Mouse (Mus musculus): Measurements from ENCODE around the gene Slc4a4. TPM values are rescaled to one million over a fixed set of nuclear protein-coding genes. Genes with fewer than 3 reads are reported as not detected.
"Not testable (repeated sequence)": the region's sequence is repeated elsewhere in the genome, so short reads cannot be mapped to it uniquely, and the experiment has no call there.

Slc4a4 gene
- polyA plus RNA-seq, 1 experiment from 2014 or later = 2.2 TPM

DNA sequence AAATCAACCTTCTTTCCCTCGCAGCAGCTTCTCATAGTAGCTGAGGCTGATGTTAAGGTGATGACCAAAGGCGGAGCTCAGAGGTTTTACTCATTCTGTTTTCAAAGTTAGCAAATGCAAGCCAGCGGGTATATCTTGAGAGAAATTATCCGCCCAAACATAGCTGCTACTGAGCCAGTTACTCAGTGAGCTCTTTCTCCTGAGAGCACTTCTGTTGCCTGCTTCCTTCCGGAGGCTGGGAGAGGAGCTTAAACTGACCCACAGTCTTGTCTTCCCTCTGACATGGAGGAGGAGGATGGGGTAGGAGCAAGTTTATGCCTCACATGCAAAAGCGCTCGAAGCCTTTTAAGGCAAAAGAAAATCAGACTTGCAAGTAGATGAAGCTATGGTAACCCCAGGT lies 201.3 kb downstream of the Slc4a4 start:
- H3K27me3 ChIP-seq (ENCODE audit: low read depth, poor library complexity, severe bottlenecking) = no peaks in the 10 kb centered on the region
- H3K4me1 ChIP-seq = no peaks in the 10 kb centered on the region
- WGBS = 89% methylated on average over 7 of the region's 7 CpGs
- no peaks in the 10 kb centered on the region for H3K36me3 ChIP-seq
- no peak for DNase-seq (ENCODE audit: low spot score)
- no peaks in the 10 kb centered on the region for H3K9me3 ChIP-seq (replicated peaks)
- no peak overlapping the region for H3K27ac ChIP-seq
- H3K4me3 ChIP-seq = no peak overlapping the region

GRCm38 (mm10) chr5:89088462-89088861 lies 201.8 kb downstream of the Slc4a4 start:
- no peak for DNase-seq (ENCODE audit: low spot score)
- H3K9me3 ChIP-seq (replicated peaks) = no peaks in the 10 kb centered on the region
- no peaks in the 10 kb centered on the region for H3K4me1 ChIP-seq
- no peaks in the 10 kb centered on the region for H3K27me3 ChIP-seq (ENCODE audit: low read depth, poor library complexity, severe bottlenecking)
- H3K27ac ChIP-seq = no peak overlapping the region
- WGBS = 89% methylated on average over 11 of the region's 11 CpGs
- H3K36me3 ChIP-seq = no peaks in the 10 kb centered on the region
- no peak overlapping the region for H3K4me3 ChIP-seq

GRCm38 (mm10) chr5:89090131-89090530 lies 203.5 kb downstream of the Slc4a4 start:
- no peak for DNase-seq (ENCODE audit: low spot score)
- H3K36me3 ChIP-seq = no peaks in the 10 kb centered on the region
- no peaks in the 10 kb centered on the region for H3K4me1 ChIP-seq
- H3K27ac ChIP-seq = no peak overlapping the region
- no peak overlapping the region for H3K4me3 ChIP-seq
- no peaks in the 10 kb centered on the region for H3K9me3 ChIP-seq (replicated peaks)
- no peaks in the 10 kb centered on the region for H3K27me3 ChIP-seq (ENCODE audit: low read depth, poor library complexity, severe bottlenecking)
- 91% methylated on average over 3 of the region's 3 CpGs for WGBS

DNA sequence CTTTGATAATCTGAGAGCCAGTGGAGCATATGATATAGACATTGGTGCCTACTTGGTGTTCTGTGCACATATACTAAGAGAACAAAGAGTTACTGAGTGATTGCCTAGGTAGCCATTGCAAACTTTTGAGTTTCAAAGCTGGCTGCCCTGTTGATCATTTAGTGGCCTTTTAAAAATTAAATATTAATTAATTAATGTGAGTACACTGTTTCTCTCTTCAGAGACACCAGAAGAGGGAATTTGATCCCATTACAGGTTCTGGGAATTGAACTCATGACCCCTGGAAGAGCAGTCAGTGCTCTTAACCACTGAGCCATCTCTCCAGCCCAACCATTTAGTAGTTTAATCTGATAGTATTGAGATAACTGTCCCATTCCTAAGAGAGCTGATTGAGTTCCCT lies 209.8 kb downstream of the Slc4a4 start:
- no peaks in the 10 kb centered on the region for H3K4me1 ChIP-seq
- H3K27ac ChIP-seq = no peak overlapping the region
- H3K36me3 ChIP-seq = no peaks in the 10 kb centered on the region
- no peaks in the 10 kb centered on the region for H3K27me3 ChIP-seq (ENCODE audit: low read depth, poor library complexity, severe bottlenecking)
- H3K4me3 ChIP-seq = no peak overlapping the region
- no peak for DNase-seq (ENCODE audit: low spot score)
- no peaks in the 10 kb centered on the region for H3K9me3 ChIP-seq (replicated peaks)

DNA sequence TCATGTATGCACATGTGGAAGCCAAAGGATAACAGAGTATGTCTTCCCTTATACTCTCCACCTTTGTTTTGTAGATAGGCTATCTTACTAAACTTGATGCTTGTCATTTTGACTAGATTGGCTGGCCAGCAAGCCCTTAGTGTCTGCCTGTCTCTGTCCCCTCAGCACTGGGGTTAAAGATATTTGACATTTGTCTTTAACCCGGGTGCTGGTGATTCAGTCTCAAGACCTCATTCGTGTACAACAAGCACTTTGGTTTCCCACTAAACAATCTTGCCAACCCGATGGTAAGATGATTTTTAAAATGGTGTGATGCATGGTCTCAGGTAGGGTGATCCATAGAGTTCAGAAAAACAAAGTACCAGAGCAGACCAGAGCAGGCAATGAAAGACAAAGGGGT lies 210.7 kb downstream of the Slc4a4 start:
- Histone ChIP-seq H3K36me3 (no peaks in the 10 kb centered on the region), H3K4me1 (no peaks in the 10 kb centered on the region), H3K27ac (no peak overlapping the region), H3K4me3 (no peak overlapping the region), H3K9me3 (replicated peaks) (no peaks in the 10 kb centered on the region), H3K27me3 (ENCODE audit: low read depth, poor library complexity, severe bottlenecking) (no peaks in the 10 kb centered on the region)
- no peak for DNase-seq (ENCODE audit: low spot score)
- 91% methylated on average over 3 of the region's 3 CpGs for WGBS

DNA sequence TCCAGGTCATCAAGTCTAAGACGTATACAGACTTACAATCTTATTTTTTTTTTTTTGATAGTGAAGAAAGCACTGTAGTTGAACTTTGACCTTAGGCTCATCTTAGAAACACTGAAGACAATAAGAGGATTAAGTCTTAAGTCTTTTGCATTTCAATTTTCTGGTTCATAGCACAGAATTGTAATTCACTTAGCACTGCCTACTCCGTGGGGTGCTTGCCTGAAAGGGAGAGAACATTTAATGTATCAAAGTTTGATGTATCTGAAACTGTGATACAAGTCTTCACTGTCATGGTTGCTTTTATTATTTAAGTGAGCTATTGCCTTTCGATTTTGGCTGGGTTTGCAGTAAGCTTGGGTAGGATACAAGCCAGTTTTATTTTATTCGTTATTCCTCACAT lies 211.5 kb downstream of the Slc4a4 start:
- H3K4me3 ChIP-seq = no peak overlapping the region
- WGBS = 84% methylated on average over 4 of the region's 4 CpGs
- H3K36me3 ChIP-seq = no peaks in the 10 kb centered on the region
- no peaks in the 10 kb centered on the region for H3K4me1 ChIP-seq
- no peaks in the 10 kb centered on the region for H3K9me3 ChIP-seq (replicated peaks)
- DNase-seq (ENCODE audit: low spot score) = no peak
- no peak overlapping the region for H3K27ac ChIP-seq
- no peaks in the 10 kb centered on the region for H3K27me3 ChIP-seq (ENCODE audit: low read depth, poor library complexity, severe bottlenecking)

GRCm38 (mm10) chr5:89099886-89100285 lies 213.3 kb downstream of the Slc4a4 start:
- Histone ChIP-seq H3K36me3 (no peaks in the 10 kb centered on the region), H3K4me3 (no peak overlapping the region), H3K27ac (no peak overlapping the region), H3K4me1 (no peaks in the 10 kb centered on the region), H3K27me3 (ENCODE audit: low read depth, poor library complexity, severe bottlenecking) (no peaks in the 10 kb centered on the region), H3K9me3 (replicated peaks) (no peaks in the 10 kb centered on the region)
- DNase-seq (ENCODE audit: low spot score) = no peak
- 81% methylated on average over 3 of the region's 3 CpGs for WGBS

DNA sequence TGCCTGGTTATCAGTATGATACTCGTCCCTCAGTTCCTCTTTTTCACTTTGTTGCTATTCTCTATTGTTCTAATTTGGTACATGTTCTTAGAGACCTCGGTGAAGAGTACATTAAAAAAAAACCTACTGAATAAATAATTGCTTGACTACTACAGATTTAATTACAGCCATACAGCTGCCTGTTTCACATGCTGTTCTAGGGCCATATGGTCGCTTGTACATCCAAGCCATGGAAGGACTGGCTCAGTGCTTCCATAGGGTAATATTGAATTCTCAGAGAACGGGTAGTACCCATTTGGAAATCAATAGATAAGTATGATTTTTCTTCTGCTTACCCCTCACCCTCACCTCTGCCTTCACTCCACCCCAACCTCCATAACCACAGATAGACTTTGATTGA lies 215.9 kb downstream of the Slc4a4 start:
- H3K9me3 ChIP-seq (replicated peaks) = no peaks in the 10 kb centered on the region
- no peak overlapping the region for H3K4me3 ChIP-seq
- DNase-seq (ENCODE audit: low spot score) = no peak
- H3K27ac ChIP-seq = no peak overlapping the region
- no peaks in the 10 kb centered on the region for H3K4me1 ChIP-seq
- H3K36me3 ChIP-seq = no peaks in the 10 kb centered on the region
- no peaks in the 10 kb centered on the region for H3K27me3 ChIP-seq (ENCODE audit: low read depth, poor library complexity, severe bottlenecking)
- WGBS = 87% methylated on average over 4 of the region's 4 CpGs

GRCm38 (mm10) chr5:89105346-89105745 lies 218.7 kb downstream of the Slc4a4 start:
- no peaks in the 10 kb centered on the region for H3K4me1 ChIP-seq
- no peak for DNase-seq (ENCODE audit: low spot score)
- no peaks in the 10 kb centered on the region for H3K36me3 ChIP-seq
- H3K27me3 ChIP-seq (ENCODE audit: low read depth, poor library complexity, severe bottlenecking) = no peaks in the 10 kb centered on the region
- 86% methylated on average over 9 of the region's 9 CpGs for WGBS
- H3K9me3 ChIP-seq (replicated peaks) = no peaks in the 10 kb centered on the region
- H3K4me3 ChIP-seq = no peak overlapping the region
- H3K27ac ChIP-seq = no peak overlapping the region

DNA sequence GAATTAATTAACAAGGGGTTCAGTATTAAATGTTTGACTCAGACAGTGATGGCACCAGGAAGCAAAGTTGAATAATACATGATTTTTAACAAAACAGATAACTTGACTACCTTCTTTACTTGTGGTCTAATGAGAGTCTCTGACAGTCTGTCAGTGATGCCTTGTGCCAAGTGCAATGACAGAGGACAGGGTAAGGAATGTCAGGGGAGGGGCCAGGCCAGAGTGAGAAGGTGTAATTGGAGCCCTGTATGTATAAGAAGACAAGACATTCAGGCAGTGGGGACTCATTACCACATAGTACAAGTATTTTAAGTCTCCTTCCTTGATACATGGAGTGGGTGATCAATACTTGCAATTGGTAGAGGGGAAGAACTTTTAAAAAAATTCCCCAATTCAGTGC lies 219.6 kb downstream of the Slc4a4 start:
- Histone ChIP-seq H3K27ac (no peak overlapping the region), H3K4me1 (no peaks in the 10 kb centered on the region), H3K27me3 (ENCODE audit: low read depth, poor library complexity, severe bottlenecking) (no peaks in the 10 kb centered on the region), H3K4me3 (no peak overlapping the region), H3K9me3 (replicated peaks) (no peaks in the 10 kb centered on the region), H3K36me3 (no peaks in the 10 kb centered on the region)
- DNase-seq (ENCODE audit: low spot score) = no peak

DNA sequence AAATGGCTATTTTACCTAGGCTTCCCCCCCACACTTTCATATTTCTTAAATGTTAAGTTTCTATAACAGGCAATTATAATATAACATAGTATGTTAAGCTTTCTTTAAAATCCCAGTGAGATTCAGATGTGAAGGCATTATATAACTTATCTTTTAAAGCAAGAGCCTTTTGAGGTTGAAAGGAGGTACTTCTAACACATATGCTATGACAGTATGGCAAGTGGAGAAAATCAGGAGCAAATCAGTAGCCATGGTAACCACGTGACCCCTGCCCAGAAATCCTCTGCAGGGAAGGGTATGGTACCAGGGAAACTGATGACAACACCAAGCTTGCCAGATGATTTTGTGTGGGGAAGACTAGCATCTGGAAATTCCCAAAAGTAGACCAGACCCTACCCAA lies 222.2 kb downstream of the Slc4a4 start:
- H3K4me1 ChIP-seq = no peaks in the 10 kb centered on the region
- DNase-seq (ENCODE audit: low spot score) = no peak
- H3K4me3 ChIP-seq = no peak overlapping the region
- no peak overlapping the region for H3K27ac ChIP-seq
- H3K9me3 ChIP-seq (replicated peaks) = no peaks in the 10 kb centered on the region
- no peaks in the 10 kb centered on the region for H3K27me3 ChIP-seq (ENCODE audit: low read depth, poor library complexity, severe bottlenecking)
- WGBS = 81% methylated on average over 1 of the region's 1 CpGs
- no peaks in the 10 kb centered on the region for H3K36me3 ChIP-seq

- Histone ChIP-seq H3K9me3 (replicated peaks) (no peaks in the 10 kb centered on the region), H3K4me1 (no peaks in the 10 kb centered on the region), H3K4me3 (no peak overlapping the region), H3K27me3 (ENCODE audit: low read depth, poor library complexity, severe bottlenecking) (no peaks in the 10 kb centered on the region), H3K36me3 (no peaks in the 10 kb centered on the region), H3K27ac (no peak overlapping the region)
- WGBS = 92% methylated on average over 2 of the region's 2 CpGs
- DNase-seq (ENCODE audit: low spot score) = no peak
Observed at GRCm38 (mm10) chr5:89109832-89110231, 223.2 kb downstream of the Slc4a4 start.

GRCm38 (mm10) chr5:89111987-89112386 lies 225.4 kb downstream of the Slc4a4 start:
- H3K9me3 ChIP-seq (replicated peaks); H3K4me3 ChIP-seq; DNase-seq (ENCODE audit: low spot score); H3K27me3 ChIP-seq (ENCODE audit: low read depth, poor library complexity, severe bottlenecking); H3K27ac ChIP-seq; H3K36me3 ChIP-seq; H3K4me1 ChIP-seq: not testable (repeated sequence)
- WGBS = 97% methylated on average over 15 of the region's 17 CpGs

DNA sequence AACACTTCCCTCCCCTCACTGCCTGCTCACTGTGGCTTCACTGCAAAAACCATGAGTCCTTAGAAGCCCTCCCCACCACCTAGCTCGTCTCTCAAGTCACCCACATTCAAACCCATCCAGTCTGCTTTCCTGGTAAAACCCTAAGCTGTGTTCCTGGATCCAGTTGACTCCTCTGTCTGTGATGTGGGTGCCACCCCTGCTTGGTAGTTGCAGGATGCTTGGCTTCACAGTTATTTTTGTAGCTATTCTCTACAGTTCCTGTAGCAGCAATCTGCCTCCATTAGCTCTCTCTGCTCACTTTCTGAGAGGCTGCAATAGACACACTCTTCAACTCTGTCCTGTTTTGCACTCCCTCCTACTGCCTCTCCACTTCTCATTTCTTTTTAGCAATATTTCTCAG lies 234.3 kb downstream of the Slc4a4 start:
- DNase-seq (ENCODE audit: low spot score) = no peak

More for the DNA sequence above, 234.3 kb downstream of the Slc4a4 start:
- no peaks in the 10 kb centered on the region for H3K9me3 ChIP-seq (replicated peaks)
- H3K4me1 ChIP-seq = no peaks in the 10 kb centered on the region
- WGBS = 74% methylated on average over 1 of the region's 1 CpGs
- no peaks in the 10 kb centered on the region for H3K27me3 ChIP-seq (ENCODE audit: low read depth, poor library complexity, severe bottlenecking)
- H3K4me3 ChIP-seq = no peak overlapping the region
- H3K27ac ChIP-seq = no peak overlapping the region
- no peaks in the 10 kb centered on the region for H3K36me3 ChIP-seq
